Mouse (Mus musculus) E14TG2a.4 (cell line): Measurements from ENCODE around the gene Slc26a3.

ENCODE experiments used
- CTCF ChIP-seq: conservative IDR thresholded peaks from 2 replicates; pipeline ENCODE4 v1.5.1; 2014; ENCODE audit warnings: low read length
- NANOG ChIP-seq: IDR thresholded peaks from 2 replicates; pipeline ENCODE4 v1.6.1; 2014; ENCODE audit warnings: borderline replicate concordance, low read length, mixed read lengths
- POU5F1 ChIP-seq: IDR thresholded peaks from 2 replicates; pipeline ENCODE4 v1.6.1; 2014; ENCODE audit warnings: low read length, borderline replicate concordance

DNA sequence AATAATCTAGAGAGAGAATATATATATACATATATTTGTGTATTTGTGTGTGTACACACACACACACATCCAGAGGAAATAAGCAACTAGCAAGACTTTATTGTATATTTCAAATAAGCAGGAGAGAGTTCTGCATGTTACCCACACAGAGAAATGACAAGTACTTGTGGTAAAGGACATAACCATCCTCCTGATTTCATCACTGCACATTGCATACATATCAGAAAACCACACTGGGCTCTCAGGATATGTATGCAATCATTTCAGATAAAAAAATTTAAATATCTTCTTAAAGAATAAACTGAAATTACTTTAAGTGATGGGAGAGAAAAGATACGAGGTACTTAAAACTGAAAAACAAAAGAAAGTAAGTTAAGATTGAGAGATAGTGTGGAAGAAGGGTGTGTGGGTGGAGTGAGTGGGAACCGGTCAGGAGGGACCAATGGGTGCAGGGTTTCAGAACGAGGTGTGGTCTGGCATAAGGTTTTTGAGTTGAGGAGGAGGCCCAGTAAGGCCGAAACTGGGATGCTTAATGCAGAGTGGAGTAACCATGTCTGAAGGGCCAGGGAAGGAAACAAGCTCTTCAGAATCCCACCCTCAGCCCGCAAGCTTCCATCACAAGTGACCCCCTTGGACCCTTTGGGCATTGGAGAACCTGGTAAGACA is 14.0 kb downstream of the Slc26a3 start:
- TF ChIP-seq CTCF = no peak
- no peak for TF ChIP-seq POU5F1
- no peak for TF ChIP-seq NANOG
